Mouse (Mus musculus) mouse trophoblast stem cell (cell line): ENCODE measurements around the gene Mbd3.

Experiments used
- in situ Hi-C, 2 experiments: fragments of 300-500 bp; cut with MseI, MboI; formaldehyde crosslinking; loops; 2 replicates in 1 of 2; 3 replicates in 1 of 2; pipeline ENCODE4 v1.15.1; 2025

Mbd3 gene

DNA sequence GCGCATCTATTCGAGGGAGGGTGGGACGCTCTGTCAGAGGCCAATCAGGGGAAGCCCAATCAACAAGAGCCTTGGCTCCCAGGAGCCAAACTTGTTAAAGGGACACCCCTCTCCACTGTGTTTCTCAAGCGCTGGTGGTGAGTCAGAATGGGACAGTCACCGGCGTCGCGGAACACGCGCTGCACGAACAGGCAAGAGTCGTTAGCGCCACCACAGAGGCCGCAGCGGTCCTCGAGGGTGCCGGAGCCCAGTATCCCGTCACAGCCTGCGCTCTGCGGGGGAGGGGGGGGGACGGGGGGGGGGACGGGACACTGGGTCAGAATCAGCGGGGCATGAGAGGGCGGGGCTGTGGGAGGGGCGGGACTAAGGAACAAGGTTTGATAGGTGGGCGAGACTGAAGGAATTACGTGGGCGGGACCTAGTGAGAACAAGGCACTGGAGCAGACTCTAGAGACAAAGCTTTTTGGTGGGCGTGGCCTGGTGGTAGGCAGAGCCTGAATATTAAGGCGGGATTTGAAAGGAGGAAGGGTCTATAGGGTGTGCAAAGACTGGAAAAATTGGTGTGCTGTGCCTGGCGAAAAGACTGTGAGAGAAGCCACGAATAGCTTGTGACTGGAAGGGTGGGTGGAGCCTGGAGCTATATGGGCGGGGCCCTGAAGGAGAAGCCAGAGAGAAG is 56.5 kb downstream of the Mbd3 start:
- in situ Hi-C loops = no loop called here
